Mouse (Mus musculus) cortical plate, adult 2 months (tissue): Measurements from ENCODE around the gene Draxin.

ENCODE experiments used
- CTCF ChIP-seq: fragments of 200-500 bp; IDR thresholded peaks from 2 replicates; pipeline ENCODE4 v1.5.1; 2011; ENCODE audit warnings: mild to moderate bottlenecking, control low read depth, low read length; ENCODE audit not compliant: insufficient read depth; ENCODE audit errors: extremely low read depth
- POLR2A ChIP-seq: fragments of 200-500 bp; IDR thresholded peaks from 2 replicates; pipeline ENCODE4 v1.6.1; 2011; ENCODE audit warnings: mild to moderate bottlenecking, low read length, control low read depth; ENCODE audit not compliant: insufficient read depth; ENCODE audit errors: extremely low read depth

- TF ChIP-seq POLR2A (no peak), CTCF (no peak)
These were observed 19.7 kb upstream of the Draxin start for GRCm38 (mm10) chr4:148150242-148150641.
